Comparison of ENCODE assay signal across 12 mouse cellular contexts in the genomic region with DNA sequence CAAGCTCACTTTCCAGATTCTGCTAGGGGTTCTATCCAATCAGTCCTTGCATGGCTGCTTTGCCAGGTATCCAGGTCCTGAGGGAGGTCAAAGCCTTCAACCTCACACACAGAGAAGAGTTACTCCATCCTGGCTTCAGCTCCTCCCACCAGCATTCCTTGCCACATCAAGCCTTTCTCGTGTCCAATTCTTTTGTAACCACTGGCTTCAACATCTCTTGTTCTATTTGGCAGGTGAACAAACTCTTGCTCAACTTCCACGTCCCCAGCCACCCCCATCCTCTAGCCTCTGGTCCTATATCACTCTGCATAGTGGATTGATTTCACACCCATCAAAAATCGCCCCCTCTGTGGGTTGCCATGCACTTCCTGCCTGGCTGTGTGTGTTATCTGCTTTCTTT.
DNase-seq lines count a peak whose midpoint lies in the region; ATAC-seq lines count a peak whose summit lies in the region.
"Had no signal": no experiment of that assay in that cellular context is flagged by ENCODE, and none has a peak within 500 bp of the region (broad histone marks: within the 10 kb centered on the region; RNA-seq: fewer than 3 reads in every experiment).

No protein-coding gene starts in this region.

- H3K27me3 ChIP-seq in hindbrain, embryonic 11.5 days (ENCODE audit: control insufficient read depth, insufficient read depth, low read length) = no peaks in the 10 kb centered on the region
- H3K27me3 ChIP-seq: forebrain, embryonic 13.5 days had no signal

- H3K27ac ChIP-seq in hindbrain, embryonic 11.5 days (ENCODE audit: low read depth, low read length) = no peak overlapping the region
- H3K27ac ChIP-seq: forebrain, embryonic 13.5 days had no signal

- no peak for ATAC-seq in hindbrain, embryonic 11.5 days (ENCODE audit: low FRiP score)
- ATAC-seq in inflammation-experienced regulatory T-cells, adult 6 months = no peak
- ATAC-seq: forebrain, embryonic 13.5 days; intestine, postnatal 0 days had no signal

- no peak overlapping the region for H3K4me2 ChIP-seq in hindbrain, embryonic 11.5 days (replicated peaks; ENCODE audit: low read depth, low read length)
- H3K4me2 ChIP-seq: forebrain, embryonic 13.5 days had no signal

- H3K4me3 ChIP-seq in hindbrain, embryonic 11.5 days (ENCODE audit: low read depth, low read length) = no peak overlapping the region
- H3K4me3 ChIP-seq: forebrain, embryonic 13.5 days had no signal

- no peaks in the 10 kb centered on the region for H3K4me1 ChIP-seq in hindbrain, embryonic 11.5 days (replicated peaks; ENCODE audit: control insufficient read depth, insufficient read depth, low read length)
- H3K4me1 ChIP-seq: forebrain, embryonic 13.5 days had no signal

- peak; percentile 63 for DNase-seq in adrenal gland, adult 2 months
- no peak for DNase-seq in adrenal gland, postnatal 4 days (ENCODE audit: low spot score in 2 of 2)
- peak; percentile 7 for DNase-seq in urinary bladder, postnatal 25 days (ENCODE audit: low spot score)
- no peak for DNase-seq in urinary bladder, postnatal 4 days (ENCODE audit: low spot score in 2 of 2)
- DNase-seq in lung, adult 18-20 months = peak; percentile 64 to 78
- DNase-seq in hindbrain, embryonic 11.5 days (ENCODE audit: low spot score) = no peak
- DNase-seq in cerebellum, adult 9-11 months = no peak
- DNase-seq: cerebellum, adult 11-12 months; thymus, postnatal 4 days had no signal

- 82% methylated on average over 3 of the region's 3 CpGs for WGBS in hindbrain, embryonic 11.5 days

- H3K9me3 ChIP-seq in hindbrain, embryonic 11.5 days (ENCODE audit: control insufficient read depth, low read length) = no peaks in the 10 kb centered on the region
- H3K9me3 ChIP-seq: forebrain, embryonic 13.5 days had no signal

- H3K9ac ChIP-seq in hindbrain, embryonic 11.5 days (ENCODE audit: low read depth, low read length) = no peak overlapping the region
- H3K9ac ChIP-seq: forebrain, embryonic 13.5 days had no signal

- no peaks in the 10 kb centered on the region for H3K36me3 ChIP-seq in hindbrain, embryonic 11.5 days (ENCODE audit: control insufficient read depth, insufficient read depth, low read length)

Comparison
In these comparisons a context has a peak if more than half of its experiments do, and no peak if none do; other contexts are left out.
1. DNase-seq: peak in adrenal gland, adult 2 months (single experiment), urinary bladder, postnatal 25 days (single experiment) and lung, adult 18-20 months (2 of 2); none in adrenal gland, postnatal 4 days (0 of 2), urinary bladder, postnatal 4 days (0 of 2), hindbrain, embryonic 11.5 days (single experiment) and cerebellum, adult 9-11 months (single experiment).